Mouse (Mus musculus): ENCODE results near the gene Kcnab2. TPM values are rescaled to one million over a fixed set of nuclear protein-coding genes. Genes with fewer than 3 reads are reported as not detected.
A peak's percentile ranks its signal among the peaks of the same experiment; 100 is the strongest.

Kcnab2 gene
- total and polyA plus RNA-seq, 3 experiments, result 82.9 to 118 TPM; not detected in 1

DNA sequence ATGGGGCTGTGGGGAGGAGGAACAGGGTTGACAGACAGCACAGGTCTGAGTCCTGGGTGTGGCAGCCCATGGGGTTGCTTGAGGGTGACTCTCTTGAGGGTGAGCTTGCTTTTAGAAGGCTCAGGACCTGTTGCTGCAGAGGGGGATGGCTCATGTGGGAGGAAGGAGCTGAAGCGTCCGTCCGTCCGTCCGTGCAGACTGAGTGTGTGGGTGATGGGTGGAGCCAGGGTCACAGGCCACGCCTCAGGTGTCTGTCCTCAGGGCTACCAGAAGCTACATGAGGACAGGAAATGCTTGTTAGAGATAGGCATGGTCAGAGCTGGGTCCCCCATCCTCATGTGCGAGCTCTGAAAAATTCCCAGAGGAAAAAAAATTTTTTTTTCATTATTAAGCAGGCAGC lies 133.0 kb downstream of the Kcnab2 start:
- no peaks in the 10 kb centered on the region for H3K36me3 ChIP-seq (ENCODE audit: control insufficient read depth in 1 of 2, insufficient read depth in 2 of 2, low read length in 2 of 2)
- H3K79me2 ChIP-seq (ENCODE audit: control insufficient read depth, insufficient read depth, low read length, poor library complexity), result no peaks in the 10 kb centered on the region
- TF ChIP-seq MAX (IDR thresholded peaks at IDR 0.05; ENCODE audit: low read length), result no peak
- TF ChIP-seq UBTF (IDR thresholded peaks at IDR 0.05; ENCODE audit: borderline replicate concordance, insufficient read depth, low read depth, low read length), result no peak
- no peak for TF ChIP-seq RCOR1 (IDR thresholded peaks at IDR 0.05; ENCODE audit: low read depth, low read length)
- no peak for TF ChIP-seq MAZ (IDR thresholded peaks at IDR 0.05; ENCODE audit: low read depth, low read length)
- no peak for TF ChIP-seq ELF1 (IDR thresholded peaks at IDR 0.05; ENCODE audit: low read depth, low read length)
- no peak for TF ChIP-seq MYB (IDR thresholded peaks at IDR 0.05; ENCODE audit: low read depth, low read length)
- TF ChIP-seq USF2 (IDR thresholded peaks at IDR 0.05; ENCODE audit: borderline replicate concordance in 1 of 2, insufficient read depth in 1 of 2, low read depth in 1 of 2, low read length in 2 of 2), result no peak
- TF ChIP-seq CHD2 (IDR thresholded peaks at IDR 0.05; ENCODE audit: low read length), result no peak
- no peak for TF ChIP-seq POLR2AphosphoS5 (IDR thresholded peaks at IDR 0.05; ENCODE audit: borderline replicate concordance, low read depth, low read length)
- no peak for TF ChIP-seq TCF12 (IDR thresholded peaks at IDR 0.05; ENCODE audit: low read depth, low read length)
- TF ChIP-seq CHD1 (IDR thresholded peaks at IDR 0.05; ENCODE audit: low read depth, low read length), result no peak
- TF ChIP-seq MEF2A (IDR thresholded peaks at IDR 0.05; ENCODE audit: extremely low read depth, insufficient replicate concordance, low read depth, low read length, poor library complexity, severe bottlenecking), result no peak
- H3K27ac ChIP-seq (ENCODE audit: control insufficient read depth, low read depth, low read length), result no peak overlapping the region
- H3K4me3 ChIP-seq (ENCODE audit: control insufficient read depth in 1 of 2, insufficient read depth in 1 of 2, low read depth in 2 of 2, low read length in 2 of 2), result peak overlapping the region in 1 of 2 experiments; percentile 17; a peak in 1 of 4 replicates
- no peak overlapping the region; the same call in 1 of the 2 replicates for H3K9ac ChIP-seq (ENCODE audit: control insufficient read depth, low read depth, low read length, poor library complexity, severe bottlenecking)
- H3K9me3 ChIP-seq (replicated peaks; ENCODE audit: insufficient read depth, low read length), result no peaks in the 10 kb centered on the region
- peak; percentile 22 for DNase-seq (ENCODE audit: low read depth, low spot score)
- H3K27me3 ChIP-seq (ENCODE audit: control insufficient read depth in 1 of 2, insufficient read depth in 2 of 2, low read length in 2 of 2), result no peaks in the 10 kb centered on the region
- H3K4me1 ChIP-seq (ENCODE audit: control insufficient read depth in 1 of 2, insufficient read depth in 2 of 2, low read length in 2 of 2), result peaks cover 6 to 15% of the 10 kb centered on the region in 2 experiments; a peak in 3 of 4 replicates

DNA sequence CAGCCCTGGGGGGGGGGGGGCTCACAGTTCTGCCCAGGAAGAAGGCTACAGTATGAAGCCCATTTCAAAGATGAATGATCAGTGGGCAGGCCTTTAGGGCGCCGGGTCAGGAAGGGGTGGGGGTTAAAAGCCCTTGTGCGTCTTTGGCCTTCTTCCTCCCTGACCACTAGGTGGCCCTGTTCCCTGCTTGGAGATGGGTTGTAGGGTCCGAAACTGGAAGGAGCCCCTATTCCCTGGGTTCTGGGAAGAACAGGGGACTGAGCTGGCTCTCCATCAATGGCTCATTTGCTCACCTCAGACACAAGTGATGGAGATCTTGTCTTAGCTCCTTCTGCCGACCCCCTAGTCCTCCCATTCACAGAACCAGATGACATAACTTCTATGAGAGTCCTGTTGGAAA lies 134.4 kb downstream of the Kcnab2 start:
- Histone ChIP-seq H3K27ac (ENCODE audit: control insufficient read depth, low read depth, low read length) (no peak overlapping the region), H3K4me3 (ENCODE audit: control insufficient read depth in 1 of 2, insufficient read depth in 1 of 2, low read depth in 2 of 2, low read length in 2 of 2) (no peak overlapping the region), H3K9ac (ENCODE audit: control insufficient read depth, low read depth, low read length, poor library complexity, severe bottlenecking) (no peak overlapping the region), H3K4me1 (ENCODE audit: control insufficient read depth in 1 of 2, insufficient read depth in 2 of 2, low read length in 2 of 2) (peaks cover 6 to 15% of the 10 kb centered on the region in 2 experiments; a peak in 3 of 4 replicates), H3K79me2 (ENCODE audit: control insufficient read depth, insufficient read depth, low read length, poor library complexity) (no peaks in the 10 kb centered on the region), H3K27me3 (ENCODE audit: control insufficient read depth in 1 of 2, insufficient read depth in 2 of 2, low read length in 2 of 2) (no peaks in the 10 kb centered on the region), H3K36me3 (ENCODE audit: control insufficient read depth in 1 of 2, insufficient read depth in 2 of 2, low read length in 2 of 2) (no peaks in the 10 kb centered on the region), H3K9me3 (replicated peaks; ENCODE audit: insufficient read depth, low read length) (no peaks in the 10 kb centered on the region)
- DNase-seq (ENCODE audit: low read depth, low spot score), result peak; percentile 44
- TF ChIP-seq MAZ (IDR thresholded peaks at IDR 0.05; ENCODE audit: low read depth, low read length) (peak; percentile 26; the same call in 1 of the 2 replicates), RAD21 (IDR thresholded peaks at IDR 0.05; ENCODE audit: low read depth, low read length) (peak; percentile 65), MYC (IDR thresholded peaks at IDR 0.05; ENCODE audit: low read depth, low read length) (no peak), CTCF (IDR thresholded peaks at IDR 0.05 in 2 of 3, conservative IDR thresholded peaks at IDR 0.05 in 1 of 3; ENCODE audit: control insufficient read depth in 1 of 3, insufficient read depth in 1 of 3, low read depth in 2 of 3, low read length in 3 of 3, poor library complexity in 1 of 3, severe bottlenecking in 1 of 3) (peak; percentile 68 to 86 (median 81)), SMC3 (IDR thresholded peaks at IDR 0.05; ENCODE audit: low read depth, low read length) (peak; percentile 58), ETS1 (IDR thresholded peaks at IDR 0.05; ENCODE audit: low read depth, low read length) (no peak), UBTF (IDR thresholded peaks at IDR 0.05; ENCODE audit: borderline replicate concordance, insufficient read depth, low read depth, low read length) (no peak), ZC3H11A (IDR thresholded peaks at IDR 0.05; ENCODE audit: low read depth, low read length) (peak; percentile 29; the same call in 1 of the 2 replicates)

Other genes starting within 250 kb of the Kcnab2 start
- not detected in 2 replicates for gene Gpr153, start 203.6 kb downstream of the Kcnab2 start, total RNA-seq (2012; rRNA removed)
- under 1 TPM in 1 of 2 experiments, not detected in 1; 0.08 TPM for gene Gpr153, start 203.6 kb downstream of the Kcnab2 start, polyA plus RNA-seq (2012; ENCODE audit: insufficient read depth in 1 of 2, insufficient read length in 2 of 2, low read depth in 1 of 2, low replicate concordance in 2 of 2, missing spikeins in 1 of 2)
- gene Hes3, start 186.2 kb downstream of the Kcnab2 start, total RNA-seq (2012; rRNA removed), result not detected in 2 replicates
- gene Hes3, start 186.2 kb downstream of the Kcnab2 start, polyA plus RNA-seq (2012; ENCODE audit: insufficient read depth in 1 of 2, insufficient read length in 2 of 2, low read depth in 1 of 2, low replicate concordance in 2 of 2, missing spikeins in 1 of 2), result under 1 TPM in 1 of 2 experiments, not detected in 1; 0.04 TPM
- gene Icmt, start 180.6 kb downstream of the Kcnab2 start, total RNA-seq (2012; rRNA removed), result 30.3 and 30.4 TPM in 2 replicates
- gene Icmt, start 180.6 kb downstream of the Kcnab2 start, polyA plus RNA-seq (2012; ENCODE audit: insufficient read depth in 1 of 2, insufficient read length in 2 of 2, low read depth in 1 of 2, low replicate concordance in 2 of 2, missing spikeins in 1 of 2), result 10 to 100 TPM in 1 of 2 experiments, not detected in 1; 50.8 TPM
- not detected in 2 replicates for gene Rnf207, start 158.9 kb downstream of the Kcnab2 start, total RNA-seq (2012; rRNA removed)
- gene Rnf207, start 158.9 kb downstream of the Kcnab2 start, polyA plus RNA-seq (2012; ENCODE audit: insufficient read depth in 1 of 2, insufficient read length in 2 of 2, low read depth in 1 of 2, low replicate concordance in 2 of 2, missing spikeins in 1 of 2), result under 1 TPM in 1 of 2 experiments, not detected in 1; 0.36 TPM
- 1,745 and 1,792 TPM in 2 replicates for gene Rpl22, start 152.1 kb downstream of the Kcnab2 start, total RNA-seq (2012; rRNA removed)
- 1,000 to 10,000 TPM in 1 of 2 experiments, not detected in 1; 1,885 TPM for gene Rpl22, start 152.1 kb downstream of the Kcnab2 start, polyA plus RNA-seq (2012; ENCODE audit: insufficient read depth in 1 of 2, insufficient read length in 2 of 2, low read depth in 1 of 2, low replicate concordance in 2 of 2, missing spikeins in 1 of 2)
- 0.15 and 0.39 TPM in 2 replicates for gene Chd5, start 139.2 kb downstream of the Kcnab2 start, total RNA-seq (2012; rRNA removed)
- under 1 TPM in 1 of 2 experiments, not detected in 1; 0.91 TPM for gene Chd5, start 139.2 kb downstream of the Kcnab2 start, polyA plus RNA-seq (2012; ENCODE audit: insufficient read depth in 1 of 2, insufficient read length in 2 of 2, low read depth in 1 of 2, low replicate concordance in 2 of 2, missing spikeins in 1 of 2)
- not detected in 2 replicates for gene Nphp4, start 1.2 kb downstream of the Kcnab2 start, total RNA-seq (2012; rRNA removed)
- not detected for gene Nphp4, start 1.2 kb downstream of the Kcnab2 start, polyA plus RNA-seq (2012; ENCODE audit: insufficient read depth in 1 of 2, insufficient read length in 2 of 2, low read depth in 1 of 2, low replicate concordance in 2 of 2, missing spikeins in 1 of 2)